Mouse (Mus musculus) splenic B cell, adult 2 months (primary cell): ENCODE data around the gene Gm28961.
"Not testable (repeated sequence)": the region's sequence is repeated elsewhere in the genome, so short reads cannot be mapped to it uniquely, and the experiment has no call there.

Experiments
- DNase-seq: peaks from one replicate; pipeline ENCODE4 v3.0.0-alpha.2; 2011; ENCODE audit warnings: low read depth, low spot score
- H3K27me3 ChIP-seq: 2 replicates; pipeline ENCODE4 v1.6.1; 2012; ENCODE audit warnings: mild to moderate bottlenecking, low read length, moderate library complexity, mixed read lengths; ENCODE audit not compliant: control insufficient read depth, poor library complexity, insufficient read depth, severe bottlenecking
- H3K36me3 ChIP-seq: 2 replicates; pipeline ENCODE4 v1.6.1; 2012; ENCODE audit warnings: mild to moderate bottlenecking, low read length, moderate library complexity, mixed read lengths; ENCODE audit not compliant: control insufficient read depth, poor library complexity, insufficient read depth, severe bottlenecking

Gene Gm28961

DNA sequence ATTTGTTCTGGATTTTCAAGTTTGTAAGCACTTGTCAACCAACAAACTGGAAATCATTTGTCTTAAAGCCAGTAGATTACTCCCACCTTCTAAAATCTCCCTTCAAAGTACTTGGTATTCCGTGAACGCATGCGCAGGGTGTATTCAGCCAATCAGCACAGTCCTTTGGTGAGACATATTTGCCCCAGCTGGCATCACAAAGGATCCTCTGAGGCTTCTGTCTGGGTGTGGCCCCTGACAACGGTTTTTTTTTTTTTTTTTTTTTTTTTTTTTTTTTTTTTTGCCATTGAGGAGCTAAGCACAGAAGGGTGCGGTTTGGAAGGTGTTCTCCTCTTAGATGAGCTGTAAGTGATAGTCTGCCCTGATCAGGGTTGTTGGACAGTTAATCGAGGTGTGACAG lies at the start of gene Gm28961:
Gene Gm28961 (plus strand): TSS at position 301 of the 400 bp plus-strand sequence.
- DNase-seq, H3K36me3 ChIP-seq, H3K27me3 ChIP-seq: not testable (repeated sequence)
